Mouse (Mus musculus) brain, adult 10 weeks (tissue): Measurements from ENCODE around the gene Wdr66. TPM values are rescaled to one million over a fixed set of nuclear protein-coding genes. Genes with fewer than 3 reads are reported as not detected.

Source experiments
- polyA plus RNA-seq: library from polyadenylated mRNA; stranded (reverse); fragments of 350-450 nt; fragmentation: Illumina TruSeq; extraction: RNeasy Lipid Tissue Mini Kit (QIAGEN cat#74804); gene quantifications from one replicate; pipeline ENCODE4 v1.2.3, GENCODE M21; 2015; ENCODE audit warnings: low read depth, low replicate concordance

Wdr66 gene
- 4.1 TPM for polyA plus RNA-seq

DNA sequence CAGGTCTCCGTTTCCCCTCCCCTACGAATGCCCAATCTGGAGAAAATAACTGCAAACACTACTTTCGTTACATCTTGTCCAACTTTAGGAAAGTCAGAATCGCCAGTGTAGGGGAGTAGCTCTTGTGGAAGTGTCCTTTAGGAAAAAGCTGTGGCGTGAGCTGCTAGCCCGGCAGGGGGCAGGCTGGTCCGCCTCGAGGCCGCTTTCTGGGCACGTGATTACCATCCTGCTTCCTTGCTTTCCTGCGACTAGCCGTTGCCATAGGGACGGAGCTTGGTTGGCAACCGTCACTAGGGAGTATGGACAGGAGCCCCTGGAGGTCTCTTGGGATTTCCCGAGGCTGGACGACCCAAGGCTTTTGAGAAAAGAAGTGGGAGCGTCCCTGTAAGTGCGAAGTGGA lies at the start of gene Wdr66:
Wdr66 (plus strand) TSS at position 269 of the 400 bp plus-strand sequence.

DNA sequence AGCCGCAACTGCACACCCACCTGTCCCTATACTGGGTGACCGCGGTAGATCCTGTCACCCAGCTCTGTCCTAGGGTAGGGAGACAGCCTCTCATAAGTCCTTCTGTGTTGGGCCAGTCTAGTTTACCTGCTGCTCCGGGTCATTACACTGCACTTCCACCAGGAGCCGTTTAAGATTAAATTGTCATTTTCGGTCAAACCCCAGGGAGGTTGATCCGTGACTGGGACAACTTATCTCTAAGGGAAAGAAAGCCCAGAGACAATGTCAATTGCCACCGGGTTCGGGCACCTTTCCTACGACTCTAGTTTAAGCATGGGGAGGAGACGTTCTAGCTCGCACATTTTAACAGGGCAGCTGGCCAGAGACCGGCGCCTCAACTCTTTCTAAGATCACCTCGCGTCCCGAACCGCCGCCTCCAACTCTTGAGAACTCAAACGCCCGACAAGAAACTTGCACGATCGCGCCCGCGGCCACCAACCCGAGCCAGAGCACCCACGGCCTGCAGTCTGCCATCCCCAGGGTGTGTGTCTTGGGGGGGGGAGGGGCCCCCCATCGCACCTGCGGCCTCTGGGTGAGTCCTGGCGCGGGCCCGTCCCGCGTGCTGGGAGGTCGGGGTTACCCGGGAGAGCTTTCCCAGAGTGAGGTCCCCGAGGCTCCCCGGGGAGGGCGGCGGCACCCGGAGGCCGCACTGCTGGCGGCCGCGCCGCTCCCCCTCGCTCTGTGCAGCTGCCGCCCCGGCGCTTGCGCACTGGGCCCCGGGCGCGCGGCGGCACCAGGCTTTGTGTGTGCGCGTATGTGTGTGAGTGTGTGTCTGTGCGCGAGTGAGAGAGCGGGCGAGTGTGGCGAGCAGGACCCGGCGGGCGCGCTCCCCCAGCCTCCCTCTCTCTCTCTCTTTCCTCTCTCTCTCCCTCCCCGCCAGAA lies 92.1 kb downstream of the Wdr66 start, which contains the start of gene Bcl7a:
Bcl7a (plus strand) TSS at position 128 of the 921 bp plus-strand sequence.

Other genes starting within 250 kb of the Wdr66 start
- gene Orai1, start 237.0 kb upstream of the Wdr66 start, polyA plus RNA-seq = 6.1 TPM
- 0.85 TPM for gene Morn3, start 205.1 kb upstream of the Wdr66 start, polyA plus RNA-seq
- gene Tmem120b, start 183.7 kb upstream of the Wdr66 start, polyA plus RNA-seq = 10.6 TPM
- gene Rhof, start 119.4 kb upstream of the Wdr66 start, polyA plus RNA-seq = 35.9 TPM
- 10.6 TPM for gene Setd1b, start 109.9 kb upstream of the Wdr66 start, polyA plus RNA-seq
- 34.3 TPM for gene Psmd9, start 82.7 kb upstream of the Wdr66 start, polyA plus RNA-seq
- not detected for gene Hpd, start 69.4 kb upstream of the Wdr66 start, polyA plus RNA-seq
- gene Bcl7a, start 91.7 kb downstream of the Wdr66 start, polyA plus RNA-seq = 40.8 TPM
- gene Mlxip, start 142.7 kb downstream of the Wdr66 start, polyA plus RNA-seq = 11.0 TPM
- gene Lrrc43, start 237.2 kb downstream of the Wdr66 start, polyA plus RNA-seq = 1.0 TPM
- not detected for gene Il31, start 237.4 kb downstream of the Wdr66 start, polyA plus RNA-seq